Mouse (Mus musculus) embryonic facial prominence, embryonic 12.5 days (tissue): ENCODE results near the gene Ifitm2. TPM values are rescaled to one million over a fixed set of nuclear protein-coding genes. Genes with fewer than 3 reads are reported as not detected.
A peak's percentile ranks its signal among the peaks of the same experiment; 100 is the strongest.

Experiments used
- ATAC-seq: fragments of 200-750 bp; cut with Nextera tagmentation; 2 replicates; pipeline ENCODE4 v1.8.0; 2017; ENCODE audit not compliant: insufficient number of reproducible peaks, insufficient read depth, low FRiP score, low TSS enrichment
- H3K27ac ChIP-seq: fragments of 300-500 bp; sonication (generic); 2 replicates; pipeline ENCODE4 v1.5.1; 2016; ENCODE audit warnings: mild to moderate bottlenecking
- H3K27me3 ChIP-seq: fragments of 300-500 bp; sonication (generic); 2 replicates; pipeline ENCODE4 v1.6.1; 2016; ENCODE audit warnings: mild to moderate bottlenecking, moderate library complexity
- H3K36me3 ChIP-seq: fragments of 300-500 bp; sonication (generic); 2 replicates; pipeline ENCODE4 v1.6.1; 2016; ENCODE audit warnings: mild to moderate bottlenecking
- H3K4me1 ChIP-seq: fragments of 300-500 bp; sonication (generic); 2 replicates; pipeline ENCODE4 v1.6.1; 2016
- H3K4me2 ChIP-seq: fragments of 300-500 bp; sonication (generic); replicated peaks from 2 replicates; pipeline ENCODE4 v1.6.1; 2016; ENCODE audit warnings: mild to moderate bottlenecking, moderate library complexity
- H3K4me3 ChIP-seq: fragments of 300-500 bp; sonication (generic); 2 replicates; pipeline ENCODE4 v1.5.1; 2016; ENCODE audit warnings: mild to moderate bottlenecking
- H3K9ac ChIP-seq: fragments of 300-500 bp; sonication (generic); 2 replicates; pipeline ENCODE4 v1.6.1; 2016; ENCODE audit warnings: mild to moderate bottlenecking, moderate library complexity
- H3K9me3 ChIP-seq: fragments of 300-500 bp; sonication (generic); 2 replicates; pipeline ENCODE4 v1.6.1; 2016; ENCODE audit warnings: mild to moderate bottlenecking, moderate library complexity
- WGBS: fragments of 180-500 bp; shearing (Covaris S2); methylation state at CpG from one replicate; pipeline ENCODE4 v1.1.7; 2016; 5-methylcytosine and 5-hydroxymethylcytosine counted together
- polyA plus RNA-seq: library from polyadenylated mRNA; unstranded; fragments of >200 nt; fragmentation: Nextera tagmentation; extraction: Ambion mirVana; gene quantifications from 2 replicates; pipeline ENCODE4 v1.2.1, GENCODE M21; 2016

Gene Ifitm2
- polyA plus RNA-seq, 1 experiment from 2014 or later: 864 TPM

GRCm38 (mm10) chr7:140951765-140952164 lies 4.0 kb downstream of the Ifitm2 start:
- no peaks in the 10 kb centered on the region for H3K9me3 ChIP-seq
- no peak overlapping the region for H3K4me3 ChIP-seq
- H3K27me3 ChIP-seq: no peaks in the 10 kb centered on the region
- no peak overlapping the region for H3K9ac ChIP-seq
- 63% methylated on average over 6 of the region's 6 CpGs for WGBS
- H3K4me1 ChIP-seq: peaks cover 53% of the 10 kb centered on the region
- no peak overlapping the region for H3K27ac ChIP-seq
- no peak overlapping the region for H3K4me2 ChIP-seq
- no peak for ATAC-seq
- peaks cover 44% of the 10 kb centered on the region for H3K36me3 ChIP-seq

GRCm38 (mm10) chr7:140951051-140951450 lies 4.7 kb downstream of the Ifitm2 start:
- no peaks in the 10 kb centered on the region for H3K27me3 ChIP-seq
- H3K4me3 ChIP-seq: no peak overlapping the region
- H3K36me3 ChIP-seq: peaks cover 51% of the 10 kb centered on the region
- H3K9ac ChIP-seq: no peak overlapping the region
- H3K4me1 ChIP-seq: peaks cover 46% of the 10 kb centered on the region
- 38% methylated on average over 8 of the region's 8 CpGs for WGBS
- no peak overlapping the region for H3K4me2 ChIP-seq
- H3K9me3 ChIP-seq: no peaks in the 10 kb centered on the region
- ATAC-seq: no peak
- peak overlapping the region; percentile 46; the same call in 1 of the 2 replicates for H3K27ac ChIP-seq

GRCm38 (mm10) chr7:140949824-140950530 lies 5.8 kb downstream of the Ifitm2 start, which contains the start of gene Ifitm5:
Gene Ifitm5 (minus strand): TSS chr7:140950291.
- H3K4me3 ChIP-seq: no peak within 1 kb of the TSS
- H3K27me3 ChIP-seq: no peaks in the 10 kb centered on the region
- peaks cover 45% of the 10 kb centered on the region for H3K4me1 ChIP-seq
- no peak for ATAC-seq
- no peaks in the 10 kb centered on the region for H3K9me3 ChIP-seq
- no peak within 1 kb of the TSS for H3K9ac ChIP-seq
- peak within 1 kb of the TSS; percentile 46; the same call in 1 of the 2 replicates for H3K27ac ChIP-seq
- 86% methylated on average over 16 of the region's 16 CpGs for WGBS
- H3K4me2 ChIP-seq: no peak within 1 kb of the TSS
- peaks cover 59% of the 10 kb centered on the region for H3K36me3 ChIP-seq

- ATAC-seq: no peak
- WGBS: 85% methylated on average over 6 of the region's 6 CpGs
- peaks cover 39% of the 10 kb centered on the region for H3K4me1 ChIP-seq
- H3K36me3 ChIP-seq: peaks cover 63% of the 10 kb centered on the region
- H3K9ac ChIP-seq: no peak overlapping the region
- no peak overlapping the region for H3K27ac ChIP-seq
- H3K27me3 ChIP-seq: no peaks in the 10 kb centered on the region
- H3K4me3 ChIP-seq: no peak overlapping the region
- no peak overlapping the region for H3K4me2 ChIP-seq
- no peaks in the 10 kb centered on the region for H3K9me3 ChIP-seq
Observed at GRCm38 (mm10) chr7:140949255-140949654, 6.5 kb downstream of the Ifitm2 start.

- H3K36me3 ChIP-seq: peaks cover 62% of the 10 kb centered on the region
- no peak overlapping the region for H3K4me3 ChIP-seq
- no peaks in the 10 kb centered on the region for H3K27me3 ChIP-seq
- no peak overlapping the region for H3K27ac ChIP-seq
- H3K9ac ChIP-seq: no peak overlapping the region
- ATAC-seq: no peak
- peaks cover 29% of the 10 kb centered on the region for H3K4me1 ChIP-seq
- H3K4me2 ChIP-seq: no peak overlapping the region
- H3K9me3 ChIP-seq: no peaks in the 10 kb centered on the region
- WGBS: 85% methylated on average over 8 of the region's 8 CpGs
Observed at GRCm38 (mm10) chr7:140948161-140948560, 7.6 kb downstream of the Ifitm2 start.

GRCm38 (mm10) chr7:140946980-140947379 lies 8.8 kb downstream of the Ifitm2 start:
- Histone ChIP-seq H3K4me3 (no peak overlapping the region), H3K9ac (no peak overlapping the region), H3K9me3 (no peaks in the 10 kb centered on the region), H3K27ac (no peak overlapping the region), H3K36me3 (peaks cover 55% of the 10 kb centered on the region), H3K4me2 (no peak overlapping the region), H3K27me3 (no peaks in the 10 kb centered on the region), H3K4me1 (peaks cover 26% of the 10 kb centered on the region)
- no peak for ATAC-seq
- 69% methylated on average over 7 of the region's 7 CpGs for WGBS

GRCm38 (mm10) chr7:140946311-140946710 lies 9.5 kb downstream of the Ifitm2 start:
- peaks cover 55% of the 10 kb centered on the region for H3K36me3 ChIP-seq

GRCm38 (mm10) chr7:140945247-140945646 lies 10.5 kb downstream of the Ifitm2 start:
- Histone ChIP-seq H3K36me3 (peaks cover 53% of the 10 kb centered on the region), H3K4me2 (no peak overlapping the region), H3K9me3 (no peaks in the 10 kb centered on the region), H3K4me1 (peaks cover 15% of the 10 kb centered on the region), H3K9ac (no peak overlapping the region), H3K27ac (no peak overlapping the region), H3K27me3 (no peaks in the 10 kb centered on the region), H3K4me3 (no peak overlapping the region)
- ATAC-seq: no peak
- WGBS: 94% methylated on average over 5 of the region's 5 CpGs

More at GRCm38 (mm10) chr7:140946311-140946710, 9.5 kb downstream of the Ifitm2 start:
- 88% methylated on average over 10 of the region's 10 CpGs for WGBS
- H3K9ac ChIP-seq: no peak overlapping the region
- no peak overlapping the region for H3K27ac ChIP-seq
- no peaks in the 10 kb centered on the region for H3K9me3 ChIP-seq
- no peak overlapping the region for H3K4me3 ChIP-seq
- H3K4me2 ChIP-seq: no peak overlapping the region
- H3K27me3 ChIP-seq: no peaks in the 10 kb centered on the region
- no peak for ATAC-seq
- peaks cover 21% of the 10 kb centered on the region for H3K4me1 ChIP-seq

- ATAC-seq: no peak
- H3K4me1 ChIP-seq: peaks cover 17% of the 10 kb centered on the region
- H3K27me3 ChIP-seq: no peaks in the 10 kb centered on the region
- no peak overlapping the region for H3K4me3 ChIP-seq
- no peaks in the 10 kb centered on the region for H3K9me3 ChIP-seq
- H3K4me2 ChIP-seq: no peak overlapping the region
- H3K27ac ChIP-seq: no peak overlapping the region
- WGBS: 94% methylated on average over 7 of the region's 7 CpGs
- peaks cover 43% of the 10 kb centered on the region for H3K36me3 ChIP-seq
- H3K9ac ChIP-seq: no peak overlapping the region
Observed at GRCm38 (mm10) chr7:140944236-140944635, 11.6 kb downstream of the Ifitm2 start.

GRCm38 (mm10) chr7:140943356-140943755 lies 12.4 kb downstream of the Ifitm2 start:
- Histone ChIP-seq H3K9me3 (no peaks in the 10 kb centered on the region), H3K4me3 (no peak overlapping the region), H3K4me2 (no peak overlapping the region), H3K27ac (no peak overlapping the region), H3K4me1 (peaks cover 23% of the 10 kb centered on the region), H3K36me3 (peaks cover 35% of the 10 kb centered on the region), H3K9ac (peak overlapping the region; percentile 7; the same call in 1 of the 2 replicates), H3K27me3 (no peaks in the 10 kb centered on the region)
- ATAC-seq: no peak
- 88% methylated on average over 4 of the region's 4 CpGs for WGBS

GRCm38 (mm10) chr7:140942811-140943210 lies 13.0 kb downstream of the Ifitm2 start:
- Histone ChIP-seq H3K27ac (no peak overlapping the region), H3K4me3 (no peak overlapping the region), H3K9ac (no peak overlapping the region), H3K4me2 (no peak overlapping the region), H3K36me3 (peaks cover 29% of the 10 kb centered on the region), H3K9me3 (no peaks in the 10 kb centered on the region), H3K4me1 (peaks cover 23% of the 10 kb centered on the region), H3K27me3 (no peaks in the 10 kb centered on the region)
- WGBS: 89% methylated on average over 10 of the region's 10 CpGs
- no peak for ATAC-seq

GRCm38 (mm10) chr7:140942341-140942740 lies 13.4 kb downstream of the Ifitm2 start:
- no peak for ATAC-seq
- H3K9me3 ChIP-seq: no peaks in the 10 kb centered on the region
- WGBS: 57% methylated on average over 9 of the region's 9 CpGs

More at GRCm38 (mm10) chr7:140942341-140942740, 13.4 kb downstream of the Ifitm2 start:
- peaks cover 24% of the 10 kb centered on the region for H3K36me3 ChIP-seq
- peak overlapping the region; percentile 49 for H3K4me3 ChIP-seq
- peak overlapping the region; percentile 82 for H3K27ac ChIP-seq
- H3K9ac ChIP-seq: peak overlapping the region; percentile 57
- peaks cover 23% of the 10 kb centered on the region for H3K4me1 ChIP-seq
- peak overlapping the region; percentile 65 for H3K4me2 ChIP-seq
- H3K27me3 ChIP-seq: no peaks in the 10 kb centered on the region
